Mouse (Mus musculus): ENCODE results near the gene Vps18.
A peak's percentile ranks its signal among the peaks of the same experiment; 100 is the strongest.

Vps18 gene

GRCm38 (mm10) chr2:119322587-119323300, 34.2 kb downstream of the Vps18 start:
- peak in 1 of 2 experiments; percentile 38 for DNase-seq

GRCm38 (mm10) chr2:119323866-119324575, 35.5 kb downstream of the Vps18 start:
- no peak for DNase-seq

GRCm38 (mm10) chr2:119324576-119325318, 36.2 kb downstream of the Vps18 start:
- DNase-seq, result peak; percentile 52 to 77

- peak; percentile 79 to 86 for DNase-seq
These were observed 37.1 kb downstream of the Vps18 start, which contains the start of gene Dll4 for GRCm38 (mm10) chr2:119325568-119326143. TSS of gene Dll4 (plus strand) at chr2:119325784.

GRCm38 (mm10) chr2:119326161-119327101, 37.9 kb downstream of the Vps18 start:
- no peak for DNase-seq

GRCm38 (mm10) chr2:119327102-119327480, 38.6 kb downstream of the Vps18 start:
- DNase-seq, result peak; percentile 69 to 80

GRCm38 (mm10) chr2:119327942-119328526, 39.5 kb downstream of the Vps18 start:
- DNase-seq, result no peak

- no peak for DNase-seq
These were observed 40.0 kb downstream of the Vps18 start for GRCm38 (mm10) chr2:119328546-119328945.

GRCm38 (mm10) chr2:119329123-119329817, 40.7 kb downstream of the Vps18 start:
- DNase-seq, result peak in 1 of 2 experiments; percentile 49

- DNase-seq, result no peak
These were observed 42.3 kb downstream of the Vps18 start for GRCm38 (mm10) chr2:119330795-119331194.

- no peak for DNase-seq
These were observed 43.7 kb downstream of the Vps18 start for GRCm38 (mm10) chr2:119332177-119332661.

GRCm38 (mm10) chr2:119334135-119334534, 45.6 kb downstream of the Vps18 start:
- DNase-seq, result no peak

- DNase-seq, result no peak
These were observed 46.5 kb downstream of the Vps18 start for GRCm38 (mm10) chr2:119334964-119335525.

GRCm38 (mm10) chr2:119335535-119335934, 47.0 kb downstream of the Vps18 start:
- no peak for DNase-seq

GRCm38 (mm10) chr2:119336002-119336401, 47.5 kb downstream of the Vps18 start:
- DNase-seq, result no peak

- DNase-seq, result peak in 1 of 2 experiments; percentile 57
These were observed 47.9 kb downstream of the Vps18 start for GRCm38 (mm10) chr2:119336470-119336869.

GRCm38 (mm10) chr2:119337425-119338265, 49.1 kb downstream of the Vps18 start:
- peak; percentile 92 to 94 for DNase-seq

- DNase-seq, result no peak
These were observed 56.1 kb downstream of the Vps18 start for GRCm38 (mm10) chr2:119344537-119345138.
